Mouse (Mus musculus) CD4-positive, CD25-positive, alpha-beta regulatory T cell, adult 4 months (primary cell): ENCODE measurements around the gene Tnfaip6. TPM values are rescaled to one million over a fixed set of nuclear protein-coding genes. Genes with fewer than 3 reads are reported as not detected.

Source experiments
- ATAC-seq: one replicate; pipeline ENCODE4 v1.8.0; 2017
- polyA plus RNA-seq, 2 experiments: library from polyadenylated mRNA; unstranded; fragments of 100-300 nt; shearing (Covaris generic); gene quantifications; one replicate each; pipeline ENCODE4 v1.2.1; 2017

Tnfaip6 gene
- polyA plus RNA-seq, 2 experiments from 2014 or later, result not detected

DNA sequence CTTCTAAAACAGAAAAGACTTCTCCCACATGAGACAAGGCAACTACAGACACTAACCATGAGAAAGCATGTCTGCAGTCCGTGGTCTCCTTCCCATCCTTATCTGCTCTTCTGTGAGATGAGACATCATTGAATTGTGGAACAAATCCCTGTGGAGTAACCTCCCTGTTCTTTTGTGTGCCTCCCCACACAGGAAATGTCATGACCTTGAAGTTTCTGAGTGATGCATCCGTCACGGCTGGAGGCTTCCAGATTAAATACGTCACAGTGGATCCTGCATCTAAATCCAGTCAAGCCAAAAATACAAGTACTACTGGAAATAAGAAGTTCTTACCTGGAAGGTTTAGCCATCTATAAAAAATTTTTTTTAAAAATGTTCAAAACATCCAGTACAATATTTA is 17.8 kb downstream of the Tnfaip6 start:
- no peak for ATAC-seq

DNA sequence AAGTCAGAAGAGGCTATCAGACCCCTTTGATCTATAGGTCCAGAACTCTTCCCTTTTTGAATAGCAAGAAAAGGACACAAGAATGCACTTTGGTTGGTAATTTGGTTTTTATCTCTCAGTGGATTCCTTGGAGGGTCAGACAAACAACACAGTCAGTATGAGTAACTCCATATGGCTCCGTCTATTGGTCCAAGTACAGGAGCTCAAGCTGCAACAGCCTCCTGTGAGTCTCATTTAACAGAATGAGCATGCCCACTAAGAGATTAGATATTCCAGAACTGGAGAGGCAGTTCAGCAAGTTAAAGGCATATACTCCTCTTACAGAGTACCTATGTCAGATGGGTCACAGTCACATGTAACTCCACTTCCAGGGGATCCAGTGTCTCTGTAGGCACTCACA is 19.3 kb downstream of the Tnfaip6 start:
- ATAC-seq, result no peak

- ATAC-seq, result no peak
Observed at GRCm38 (mm10) chr2:52057681-52058080, 19.9 kb downstream of the Tnfaip6 start.

- no peak for ATAC-seq
Observed at GRCm38 (mm10) chr2:52068641-52069040, 30.8 kb downstream of the Tnfaip6 start.

DNA sequence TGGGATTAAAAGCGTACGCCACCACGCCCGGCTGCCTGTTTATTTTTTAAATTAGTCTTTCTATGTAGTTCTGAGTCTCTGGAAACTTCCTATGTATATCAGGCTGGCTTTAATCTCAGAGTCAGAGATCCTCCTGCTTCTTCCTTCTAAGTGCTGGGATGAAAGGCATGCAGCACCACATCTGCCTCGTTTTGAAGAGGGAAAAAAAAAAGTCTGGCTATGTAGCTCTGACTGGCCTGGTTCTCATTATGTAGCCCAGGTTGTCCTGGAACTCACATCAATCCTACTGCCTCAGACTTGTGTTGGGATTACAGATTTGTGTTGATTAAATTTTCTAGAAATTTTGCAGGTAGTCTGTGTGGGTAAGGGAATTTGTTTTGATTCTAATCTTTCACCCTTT is 33.0 kb downstream of the Tnfaip6 start:
- no peak for ATAC-seq

DNA sequence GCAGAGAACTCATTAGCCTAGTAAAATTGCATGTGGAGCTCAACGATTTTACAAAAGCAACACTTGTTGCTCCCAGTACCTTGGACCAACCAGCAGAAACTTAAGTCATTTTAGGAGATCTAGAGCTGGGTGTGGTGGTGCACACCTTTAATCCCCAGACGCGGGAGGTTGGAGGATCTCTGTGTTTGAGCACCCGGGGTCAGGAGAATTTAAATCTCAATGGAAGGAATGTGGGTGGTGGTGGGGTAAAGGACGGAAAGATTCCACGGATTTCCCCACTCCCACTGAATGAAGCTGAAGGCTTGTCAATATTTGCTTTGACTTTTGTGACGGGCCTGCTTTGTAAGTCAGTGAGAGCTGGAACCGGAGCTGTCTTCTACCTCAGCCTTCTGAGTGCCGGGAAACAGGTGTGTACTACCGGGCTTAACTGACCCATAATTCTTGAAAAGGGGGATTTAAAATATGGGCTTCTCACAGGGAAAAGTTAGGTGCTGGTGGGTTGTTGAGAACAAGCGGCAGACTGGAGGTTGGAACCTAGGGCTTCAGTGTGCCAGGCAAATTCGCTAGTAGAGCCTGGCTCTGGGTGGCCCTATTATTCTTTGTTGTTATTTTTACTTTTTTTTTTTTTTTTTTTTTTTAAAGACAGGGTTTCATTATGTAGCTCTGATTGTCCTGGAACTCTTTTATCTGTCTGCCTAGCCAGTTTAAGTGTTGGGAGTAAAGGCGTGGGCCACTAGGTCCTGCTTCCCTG is 33.6 kb downstream of the Tnfaip6 start:
- no peak for ATAC-seq

DNA sequence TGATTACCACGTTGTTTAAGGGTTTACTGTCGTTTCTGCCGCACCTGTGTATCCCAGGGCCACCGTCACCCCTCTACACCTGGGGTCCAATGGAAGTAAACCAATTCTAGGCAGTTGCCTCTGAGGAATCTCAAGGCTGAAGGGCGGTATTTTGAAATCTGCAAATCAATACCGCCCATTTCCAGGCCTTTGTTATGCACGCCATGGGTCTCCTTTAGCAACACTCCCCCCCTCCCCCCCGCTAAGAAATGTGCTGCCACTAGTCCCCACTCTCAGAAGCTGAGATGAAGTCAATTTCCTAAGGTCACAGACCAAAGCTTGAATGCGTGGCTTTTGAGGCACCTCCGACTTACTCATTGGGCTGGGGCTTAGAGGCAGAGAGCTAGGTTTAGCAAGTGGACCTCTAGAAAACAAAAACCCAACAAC is 34.3 kb downstream of the Tnfaip6 start:
- ATAC-seq, result peak; percentile 17

DNA sequence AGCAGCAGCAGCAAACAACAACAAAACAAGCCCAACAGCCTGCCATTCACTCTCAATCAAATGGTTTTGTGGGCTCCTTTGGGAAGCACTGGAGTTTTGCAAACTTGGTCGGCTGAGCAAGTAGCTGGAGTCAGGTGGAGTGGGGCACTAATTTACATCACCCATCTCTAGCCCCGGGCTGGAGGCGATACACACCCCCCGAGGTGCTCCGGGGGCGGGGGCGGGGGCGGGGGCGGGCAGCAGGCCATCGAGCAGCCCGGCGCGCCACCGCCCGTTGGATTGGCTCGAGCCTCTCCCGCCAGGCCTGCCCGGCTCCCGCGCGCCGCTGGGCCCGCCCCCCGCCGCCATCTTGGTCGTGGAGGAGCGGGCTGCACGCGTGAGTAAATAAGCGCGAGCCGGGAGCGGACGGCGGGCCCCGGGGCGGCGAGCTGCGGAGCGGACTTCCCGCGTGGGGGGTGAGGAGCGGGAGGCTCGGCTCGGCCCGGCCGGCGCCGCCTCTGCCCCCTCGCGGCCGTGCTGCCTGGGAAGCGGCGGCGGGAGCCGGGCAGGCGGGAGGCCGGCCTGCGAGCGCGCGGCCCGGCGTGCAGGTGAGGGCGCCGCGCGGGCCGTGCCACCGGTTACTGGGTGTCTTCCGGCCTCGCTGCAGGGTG is 34.8 kb downstream of the Tnfaip6 start, which contains the start of gene Rif1:
Gene Rif1 (plus strand): TSS at position 342 of the 650 bp plus-strand sequence.
- ATAC-seq, result peak; percentile 78

- ATAC-seq, result peak; percentile 50
Observed at GRCm38 (mm10) chr2:52073141-52073904, 35.5 kb downstream of the Tnfaip6 start.

DNA sequence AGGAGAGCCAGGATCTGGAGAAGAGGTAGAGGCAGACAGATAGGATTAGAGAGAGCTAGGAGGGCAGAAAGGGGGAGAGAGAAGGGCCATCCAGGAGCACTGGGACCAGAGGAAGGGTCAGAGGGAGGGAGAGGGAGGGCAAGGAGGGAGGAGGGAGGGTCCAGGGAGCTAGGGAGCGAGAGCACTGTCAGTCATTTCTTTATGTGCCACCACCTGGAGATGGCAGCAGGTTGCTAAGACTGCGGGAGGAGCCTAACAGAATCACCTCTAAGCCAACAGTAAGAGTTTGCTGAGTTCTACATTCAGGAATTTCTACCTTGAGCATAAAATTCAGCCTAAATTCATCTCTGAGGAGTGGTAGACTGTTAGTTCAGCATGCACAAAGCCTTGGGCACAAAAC is 40.9 kb downstream of the Tnfaip6 start:
- ATAC-seq, result no peak

GRCm38 (mm10) chr2:52084013-52084412 is 46.2 kb downstream of the Tnfaip6 start:
- no peak for ATAC-seq

- no peak for ATAC-seq
Observed at GRCm38 (mm10) chr2:52084571-52084970, 46.8 kb downstream of the Tnfaip6 start.

Other genes starting within 250 kb of the Tnfaip6 start
- 10 to 100 TPM; 35.3 to 35.7 TPM for gene Rbm43, start 102.8 kb upstream of the Tnfaip6 start, polyA plus RNA-seq
- 100 to 1,000 TPM; 158 to 170 TPM for gene Nmi, start 64.5 kb upstream of the Tnfaip6 start, polyA plus RNA-seq
- gene Rif1, start 34.8 kb downstream of the Tnfaip6 start, polyA plus RNA-seq, result 10 to 100 TPM; 26.0 to 31.3 TPM